Mouse (Mus musculus) limb, embryonic 14.5 days (tissue): ENCODE measurements around the gene Twnk. TPM values are rescaled to one million over a fixed set of nuclear protein-coding genes. Genes with fewer than 3 reads are reported as not detected.
A peak's percentile ranks its signal among the peaks of the same experiment; 100 is the strongest.

Experiments used
- ATAC-seq: fragments of 200-750 bp; cut with Nextera tagmentation; 2 replicates; pipeline ENCODE4 v1.8.0; 2017; ENCODE audit warnings: low read depth, moderate number of reproducible peaks, moderate TSS enrichment; ENCODE audit not compliant: low FRiP score
- DNase-seq: peaks from one replicate; pipeline ENCODE4 v3.0.0-alpha.2; 2015; ENCODE audit warnings: low spot score
- H3K27ac ChIP-seq: fragments of 300-500 bp; sonication (generic); replicated peaks from 2 replicates; pipeline ENCODE4 v1.5.1; 2014; ENCODE audit warnings: low read depth, mild to moderate bottlenecking, low read length, moderate library complexity, mixed read lengths
- H3K27me3 ChIP-seq: fragments of 300-500 bp; sonication (generic); 2 replicates; pipeline ENCODE4 v1.6.1; 2014; ENCODE audit warnings: low read length, mixed read lengths; ENCODE audit not compliant: control insufficient read depth, insufficient read depth
- H3K36me3 ChIP-seq: fragments of 300-500 bp; sonication (generic); 2 replicates; pipeline ENCODE4 v1.6.1; 2014; ENCODE audit warnings: mild to moderate bottlenecking, low read length, moderate library complexity, mixed read lengths; ENCODE audit not compliant: control insufficient read depth, insufficient read depth
- H3K4me1 ChIP-seq: fragments of 300-500 bp; sonication (generic); 2 replicates; pipeline ENCODE4 v1.6.1; 2014; ENCODE audit warnings: antibody characterized with exemption, low read length, mixed read lengths; ENCODE audit not compliant: control insufficient read depth, insufficient read depth
- H3K4me2 ChIP-seq: fragments of 300-500 bp; sonication (generic); replicated peaks from 2 replicates; pipeline ENCODE4 v1.6.1; 2014; ENCODE audit warnings: low read depth, mild to moderate bottlenecking, low read length, moderate library complexity; ENCODE audit not compliant: severe bottlenecking
- H3K4me3 ChIP-seq: fragments of 300-500 bp; sonication (generic); replicated peaks from 2 replicates; pipeline ENCODE4 v1.5.1; 2014; ENCODE audit warnings: low read length
- H3K9ac ChIP-seq: fragments of 300-500 bp; sonication (generic); 2 replicates; pipeline ENCODE4 v1.6.1; 2014; ENCODE audit warnings: mild to moderate bottlenecking, low read depth, low read length, moderate library complexity; ENCODE audit not compliant: severe bottlenecking
- H3K9me3 ChIP-seq: fragments of 300-500 bp; sonication (generic); 2 replicates; pipeline ENCODE4 v1.6.1; 2016; ENCODE audit warnings: low read length; ENCODE audit not compliant: control insufficient read depth
- POLR2A ChIP-seq: fragments of 200-500 bp; IDR thresholded peaks from 2 replicates; pipeline ENCODE4 v1.8.0; 2012; ENCODE audit warnings: inconsistent platforms, mild to moderate bottlenecking, moderate library complexity, borderline replicate concordance; ENCODE audit not compliant: insufficient read depth, insufficient read length; ENCODE audit errors: extremely low read depth
- WGBS: fragments of 180-500 bp; shearing (Covaris S2); extraction: QIAGEN DNeasy Blood & Tissue Kit; methylation state at CpG from one replicate; pipeline ENCODE4 v1.1.7; 2014; 5-methylcytosine and 5-hydroxymethylcytosine counted together
- polyA plus RNA-seq, 2 experiments: library from polyadenylated mRNA; depleted of rRNA in 1 of 2; stranded (reverse) in 1 of 2; unstranded in 1 of 2; fragments of >200 nt; fragmentation: Nextera tagmentation in 1 of 2; extraction: Ambion mirVana in 1 of 2; gene quantifications; 2 replicates each; pipeline versions ENCODE4 v1.2.1 to v1.2.3; 2012 to 2014

Twnk gene
- polyA plus RNA-seq (2012; rRNA removed) (13.6 and 15.9 TPM in 2 replicates), polyA plus RNA-seq (2014; fragmentation: Nextera tagmentation; extraction: Ambion mirVana) (12.5 and 13.3 TPM in 2 replicates)

GRCm38 (mm10) chr19:45005444-45005843, at the start of gene Twnk:
TSS of gene Twnk (plus strand) at chr19:45005663.
- no peak for TF ChIP-seq POLR2A
- peaks cover 51% of the 10 kb centered on the region for H3K36me3 ChIP-seq

GRCm38 (mm10) chr19:44959633-44960032, 45.8 kb upstream of the Twnk start:
- H3K9ac ChIP-seq: no peak overlapping the region
- no peaks in the 10 kb centered on the region for H3K9me3 ChIP-seq
- ATAC-seq: no peak
- DNase-seq: no peak
- H3K27ac ChIP-seq: no peak overlapping the region
- no peak overlapping the region for H3K4me2 ChIP-seq
- H3K36me3 ChIP-seq: peaks cover 83% of the 10 kb centered on the region
- H3K4me3 ChIP-seq: no peak overlapping the region
- WGBS: 100% methylated on average over 2 of the region's 2 CpGs
- no peak for TF ChIP-seq POLR2A
- no peaks in the 10 kb centered on the region for H3K27me3 ChIP-seq
- no peaks in the 10 kb centered on the region for H3K4me1 ChIP-seq

More at GRCm38 (mm10) chr19:45005444-45005843, at the start of gene Twnk:
- H3K27ac ChIP-seq: peak within 1 kb of the TSS; percentile 72
- peaks cover 11% of the 10 kb centered on the region for H3K4me1 ChIP-seq
- H3K4me2 ChIP-seq: peak within 1 kb of the TSS; percentile 90
- H3K27me3 ChIP-seq: no peaks in the 10 kb centered on the region
- H3K4me3 ChIP-seq: peak within 1 kb of the TSS; percentile 97
- WGBS: 15% methylated on average over 16 of the region's 16 CpGs
- H3K9me3 ChIP-seq: no peaks in the 10 kb centered on the region
- peak within 1 kb of the TSS; percentile 69 for H3K9ac ChIP-seq
- ATAC-seq (no peak), DNase-seq (no peak)

GRCm38 (mm10) chr19:44965978-44966377, 39.5 kb upstream of the Twnk start:
- 90% methylated on average over 1 of the region's 1 CpGs for WGBS
- DNase-seq: no peak
- Histone ChIP-seq H3K4me2 (no peak overlapping the region), H3K27ac (no peak overlapping the region), H3K9ac (no peak overlapping the region), H3K4me3 (no peak overlapping the region), H3K27me3 (no peaks in the 10 kb centered on the region), H3K4me1 (no peaks in the 10 kb centered on the region), H3K36me3 (peaks cover 86% of the 10 kb centered on the region), H3K9me3 (no peaks in the 10 kb centered on the region)
- ATAC-seq: no peak
- no peak for TF ChIP-seq POLR2A

GRCm38 (mm10) chr19:44968329-44968728, 37.1 kb upstream of the Twnk start:
- no peak overlapping the region for H3K9ac ChIP-seq
- no peaks in the 10 kb centered on the region for H3K9me3 ChIP-seq
- WGBS: 87% methylated on average over 3 of the region's 3 CpGs
- peaks cover 91% of the 10 kb centered on the region for H3K36me3 ChIP-seq
- no peaks in the 10 kb centered on the region for H3K27me3 ChIP-seq
- H3K4me3 ChIP-seq: no peak overlapping the region
- TF ChIP-seq POLR2A: no peak
- no peak for DNase-seq
- no peak overlapping the region for H3K4me2 ChIP-seq
- no peak overlapping the region for H3K27ac ChIP-seq
- H3K4me1 ChIP-seq: no peaks in the 10 kb centered on the region
- no peak for ATAC-seq

GRCm38 (mm10) chr19:44976636-44977035, 28.8 kb upstream of the Twnk start:
- H3K27me3 ChIP-seq: no peaks in the 10 kb centered on the region
- H3K4me2 ChIP-seq: no peak overlapping the region
- no peak overlapping the region for H3K9ac ChIP-seq
- no peak overlapping the region for H3K27ac ChIP-seq
- H3K4me3 ChIP-seq: no peak overlapping the region
- no peak for TF ChIP-seq POLR2A
- no peak for DNase-seq
- no peaks in the 10 kb centered on the region for H3K9me3 ChIP-seq
- H3K4me1 ChIP-seq: no peaks in the 10 kb centered on the region
- H3K36me3 ChIP-seq: peaks cover 97% of the 10 kb centered on the region
- 88% methylated on average over 6 of the region's 6 CpGs for WGBS
- ATAC-seq: no peak

GRCm38 (mm10) chr19:44977148-44977547, 28.3 kb upstream of the Twnk start:
- ATAC-seq (no peak), DNase-seq (no peak)
- Histone ChIP-seq H3K27me3 (no peaks in the 10 kb centered on the region), H3K9ac (no peak overlapping the region), H3K27ac (no peak overlapping the region), H3K9me3 (no peaks in the 10 kb centered on the region), H3K4me2 (no peak overlapping the region), H3K4me3 (no peak overlapping the region), H3K4me1 (no peaks in the 10 kb centered on the region), H3K36me3 (peaks cover 97% of the 10 kb centered on the region)
- WGBS: 92% methylated on average over 6 of the region's 6 CpGs
- no peak for TF ChIP-seq POLR2A
